Mouse (Mus musculus) urinary bladder, postnatal 14 days (tissue): Measurements from ENCODE around the gene Srsf9.

Experiments used
- DNase-seq: peaks from one replicate; pipeline ENCODE4 v3.0.0; 2021; ENCODE audit warnings: low spot score

The Srsf9 gene

DNA sequence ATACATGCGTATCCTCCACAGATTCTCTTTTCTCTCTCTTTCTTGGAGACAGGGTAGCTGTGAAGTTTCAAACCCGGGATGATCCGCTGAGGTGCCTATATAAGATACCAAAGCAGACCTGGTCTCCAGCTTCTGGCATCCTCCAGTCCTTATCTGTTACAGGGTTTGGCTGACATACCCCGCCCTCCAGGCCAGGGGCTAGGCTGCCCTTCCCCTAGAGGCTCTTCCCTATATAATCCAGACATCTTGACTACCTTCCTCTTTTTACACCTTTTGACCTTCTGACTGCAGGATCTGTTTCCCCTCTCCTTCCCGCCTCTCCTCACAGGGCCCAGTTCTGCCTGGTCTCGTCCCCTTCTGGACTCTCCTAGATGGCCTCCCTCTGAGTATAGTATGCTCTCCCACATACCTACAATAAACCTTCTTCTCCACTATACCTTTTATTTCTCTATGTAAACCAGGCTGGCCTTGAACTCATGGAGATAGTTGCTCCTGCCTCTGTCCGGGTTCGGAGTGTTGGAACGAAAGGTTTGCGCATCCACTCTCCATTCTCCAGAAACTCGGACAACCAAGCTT, 633 bp upstream of the Srsf9 start:
- no peak for DNase-seq

DNA sequence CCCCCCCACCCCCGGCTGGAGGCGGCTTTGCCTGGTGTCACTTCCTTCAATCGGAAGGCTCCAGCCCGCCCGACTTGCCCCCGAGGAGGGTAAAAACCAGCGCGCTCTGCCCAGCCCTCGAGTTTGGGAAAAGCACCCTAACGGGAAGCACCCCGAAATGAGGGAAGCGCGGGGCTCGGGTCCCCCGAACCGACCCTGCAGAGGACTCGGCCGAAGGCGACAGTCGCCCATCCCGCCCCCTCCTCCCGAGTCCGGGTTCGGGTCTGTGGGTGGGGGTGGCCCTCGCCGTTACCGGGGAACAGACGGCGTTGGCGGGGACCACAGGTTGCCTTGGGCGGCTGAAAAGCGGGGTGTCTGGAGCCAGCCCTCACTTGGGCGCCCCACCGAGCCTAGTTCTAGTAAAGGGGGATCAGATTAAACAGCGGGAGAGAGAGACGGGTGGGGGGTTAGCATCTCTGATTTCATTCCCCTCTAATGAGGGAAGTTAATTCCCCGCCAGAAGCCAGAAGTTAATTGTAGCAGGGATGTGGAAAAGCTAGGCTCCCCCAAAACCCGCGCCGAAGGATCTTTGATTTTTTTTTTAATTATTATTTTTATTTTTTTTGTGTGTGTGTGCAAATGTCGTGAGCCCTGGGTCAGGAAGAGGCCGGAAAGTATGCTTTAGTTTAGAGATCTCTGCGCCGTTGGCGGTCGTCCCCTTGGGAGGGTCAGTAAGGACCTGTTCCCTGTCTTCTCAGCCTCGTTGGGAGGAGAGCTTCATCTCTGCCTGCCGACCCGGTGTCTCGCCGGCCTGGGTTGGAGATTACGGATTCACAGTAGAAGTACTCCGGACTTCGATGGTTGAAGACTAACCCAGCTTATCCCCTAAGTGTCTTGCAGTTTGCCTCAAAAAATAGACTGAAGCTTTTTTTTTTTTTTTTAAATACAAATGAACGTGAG, 902 bp downstream of the Srsf9 start:
- DNase-seq, result no peak

DNA sequence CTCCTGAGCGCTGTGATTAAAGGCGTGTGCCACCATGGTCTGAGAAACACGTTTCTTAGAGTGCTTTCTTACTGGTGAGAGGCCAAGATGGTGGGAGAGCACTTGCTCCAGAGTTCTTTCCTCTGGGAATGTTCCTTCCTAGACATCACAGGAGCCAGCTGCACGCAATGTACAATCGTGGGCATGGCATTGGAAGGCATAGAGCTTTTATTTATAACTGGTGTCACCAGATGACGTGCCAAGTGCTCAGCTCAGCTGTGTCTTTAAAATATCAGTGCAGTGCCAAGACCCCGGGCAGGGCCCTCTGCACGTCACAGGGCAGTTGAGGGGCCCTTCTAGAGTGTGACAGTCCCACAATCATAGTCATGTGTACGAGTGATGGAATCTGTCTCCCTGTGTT, 4.0 kb downstream of the Srsf9 start:
- DNase-seq, result no peak

DNA sequence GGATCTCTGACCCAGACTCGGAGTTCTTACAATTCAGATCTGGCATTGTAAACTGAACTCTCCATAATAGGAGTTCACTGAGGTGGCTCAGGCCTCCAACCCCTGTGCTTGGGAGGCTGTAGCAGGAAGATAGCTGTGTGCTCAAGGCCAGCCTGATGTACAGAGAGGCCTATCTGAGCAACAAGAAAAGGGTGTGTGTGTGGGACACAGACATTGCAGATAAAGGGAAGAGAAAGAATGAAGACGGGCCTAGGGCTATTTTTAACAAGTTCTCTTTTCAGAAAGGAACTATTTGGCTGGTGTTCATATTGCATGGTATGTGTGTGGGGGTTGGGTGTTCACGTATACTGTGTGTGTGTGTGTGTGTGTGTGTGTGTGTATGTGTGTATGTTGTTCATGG, 6.6 kb downstream of the Srsf9 start:
- no peak for DNase-seq

DNA sequence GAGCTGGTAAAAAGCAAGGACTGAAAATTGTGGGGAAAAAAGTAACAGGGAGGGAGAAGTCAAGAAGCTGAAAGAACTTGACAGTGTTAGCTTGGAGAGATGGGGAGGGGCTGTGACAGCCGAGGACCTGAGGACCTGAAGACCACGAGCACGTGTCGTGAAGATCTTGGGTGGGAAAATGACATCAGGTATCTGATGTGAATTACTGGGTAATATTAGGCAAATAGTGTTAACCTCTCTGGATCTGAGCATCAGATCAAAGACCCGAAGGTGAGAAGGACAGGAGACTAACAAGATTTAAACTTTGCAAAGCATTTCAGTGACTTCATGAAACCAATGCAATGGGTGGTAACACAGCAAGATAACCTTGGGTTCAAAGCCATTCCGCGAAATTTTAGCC, 13.0 kb downstream of the Srsf9 start:
- no peak for DNase-seq

DNA sequence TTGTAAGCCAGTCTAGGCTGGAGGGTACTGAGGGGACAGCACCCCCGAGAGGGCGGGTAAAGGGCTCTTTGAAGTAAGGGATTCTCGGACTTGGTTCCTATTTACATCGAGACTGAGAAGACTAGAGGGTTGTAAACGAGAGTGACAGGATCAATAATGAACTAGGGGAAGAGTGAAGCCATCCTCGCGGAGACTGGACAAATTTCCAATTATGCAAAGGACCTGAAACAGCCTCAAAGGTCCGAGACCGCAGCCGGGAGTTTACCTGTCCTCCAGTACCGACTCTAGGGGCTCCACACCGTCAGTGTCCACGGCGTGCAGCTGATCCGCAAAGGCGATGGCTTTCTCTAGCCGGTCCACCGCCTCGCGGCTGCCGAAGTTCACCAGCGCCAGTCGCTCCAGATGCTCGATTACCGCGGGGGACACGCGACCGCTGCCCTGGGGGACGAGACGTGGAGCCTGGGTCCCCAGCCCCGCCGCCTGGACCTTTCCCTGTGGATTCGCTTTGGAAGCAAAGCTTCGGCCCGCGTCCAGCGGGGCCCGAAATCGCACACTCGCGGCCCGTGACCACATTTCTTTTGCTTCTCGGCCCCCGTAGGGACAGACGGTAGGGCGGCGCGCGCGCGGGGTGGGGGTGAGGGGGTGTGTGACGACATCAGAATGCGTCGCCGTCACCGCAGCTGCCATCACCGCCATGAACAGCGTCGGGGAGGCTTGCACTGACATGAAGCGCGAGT, 13.8 kb downstream of the Srsf9 start, which contains the start of the genes Gatc and Triap1:
Gatc (minus strand) TSS at position 602 of the 737 bp plus-strand sequence.
Triap1 (plus strand) TSS at position 649 of the 737 bp plus-strand sequence.
- DNase-seq, result peak; percentile 89

DNA sequence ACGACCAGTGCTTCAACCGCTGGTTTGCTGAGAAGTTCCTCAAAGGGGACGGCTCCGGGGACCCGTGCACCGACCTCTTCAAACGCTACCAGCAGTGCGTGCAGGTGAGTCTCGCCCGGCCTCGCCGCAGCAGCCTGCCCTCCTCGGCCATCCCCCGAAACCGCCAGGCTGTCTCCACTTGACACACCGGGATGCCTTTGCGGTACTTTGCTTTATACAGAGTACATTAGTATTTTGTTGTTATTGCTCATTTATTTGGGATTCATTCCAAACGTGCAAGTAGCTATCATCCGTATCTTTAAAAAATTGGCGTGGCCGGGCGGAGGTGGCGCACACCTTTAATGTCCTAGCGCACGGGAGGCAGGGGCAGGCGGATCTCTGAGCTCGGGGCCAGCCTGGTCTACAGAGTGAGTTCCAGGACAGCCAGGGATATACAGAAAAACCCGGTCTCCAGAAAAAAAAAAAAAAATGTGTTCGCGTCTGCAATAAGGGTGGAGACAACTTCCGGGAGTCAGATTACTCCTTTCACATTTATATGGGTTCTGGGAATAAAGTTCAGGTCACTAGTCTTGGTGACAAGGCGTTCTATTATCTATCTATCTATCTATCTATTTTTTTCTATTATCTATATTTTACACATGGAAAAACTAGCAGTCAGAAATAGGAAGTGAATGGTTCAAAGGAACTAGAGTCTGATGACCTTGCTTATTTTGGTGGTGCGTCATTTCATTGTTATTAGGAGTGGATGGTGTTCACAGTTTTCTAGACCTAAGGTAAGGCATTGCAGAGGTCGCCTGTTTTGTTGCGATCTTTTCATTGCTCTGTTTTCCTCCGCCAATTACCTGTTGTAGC, 14.6 kb downstream of the Srsf9 start:
- DNase-seq, result no peak

DNA sequence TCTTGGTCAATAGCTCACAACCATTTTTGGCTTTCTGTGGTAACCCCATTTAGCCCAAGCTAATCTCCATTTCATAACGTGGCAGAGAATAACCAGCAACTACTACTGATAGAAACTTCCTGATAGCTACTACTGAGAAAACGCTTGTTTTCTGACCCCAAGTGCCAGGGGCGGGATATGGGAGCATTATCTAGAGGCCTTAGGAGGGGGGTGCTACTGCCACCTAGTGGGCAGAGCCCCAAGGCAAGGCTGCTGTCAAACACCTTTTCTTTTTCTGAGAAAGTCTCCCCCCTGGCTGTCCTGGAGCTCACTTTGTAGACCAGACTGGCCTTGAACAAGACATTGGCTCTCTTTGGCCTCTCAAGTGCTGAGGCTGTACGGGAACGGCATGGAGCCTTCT, 20.6 kb downstream of the Srsf9 start:
- DNase-seq, result peak; percentile 85

DNA sequence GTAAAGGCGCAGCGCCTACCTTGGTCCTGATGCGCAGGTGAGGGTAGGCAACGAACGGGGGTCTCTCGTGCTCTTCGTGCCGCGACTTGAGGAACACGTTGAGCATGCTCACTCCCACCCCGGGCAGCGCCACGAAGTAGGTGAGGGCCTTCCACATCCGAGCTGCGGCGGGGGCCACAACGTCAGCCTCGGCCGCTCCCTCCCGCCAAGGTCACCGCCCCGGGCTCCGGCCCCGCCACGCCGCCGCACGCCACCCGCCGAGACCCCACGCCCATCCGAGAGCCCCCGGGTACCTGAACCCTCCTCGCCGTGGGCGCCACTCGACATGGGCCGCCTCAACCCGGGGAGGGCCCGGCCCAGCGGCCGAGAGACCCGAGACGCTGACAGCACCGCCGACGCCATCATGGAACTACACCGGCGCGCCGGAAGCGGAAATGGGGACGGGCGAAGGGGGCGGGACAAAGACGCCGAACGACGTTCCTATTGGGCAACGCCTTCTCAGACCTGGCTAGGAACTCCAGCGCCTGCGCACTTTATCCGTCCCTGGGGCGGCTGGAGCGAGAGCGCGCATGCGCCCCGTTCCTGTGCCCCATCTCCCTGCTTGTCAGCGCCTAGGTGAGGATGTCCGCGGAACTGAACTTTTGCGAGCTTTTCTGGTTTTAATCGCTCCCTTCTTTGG, 21.7 kb downstream of the Srsf9 start, which contains the start of gene Cox6a1:
Cox6a1 (minus strand) TSS at position 436 of the 679 bp plus-strand sequence.
- peak; percentile 98 for DNase-seq

DNA sequence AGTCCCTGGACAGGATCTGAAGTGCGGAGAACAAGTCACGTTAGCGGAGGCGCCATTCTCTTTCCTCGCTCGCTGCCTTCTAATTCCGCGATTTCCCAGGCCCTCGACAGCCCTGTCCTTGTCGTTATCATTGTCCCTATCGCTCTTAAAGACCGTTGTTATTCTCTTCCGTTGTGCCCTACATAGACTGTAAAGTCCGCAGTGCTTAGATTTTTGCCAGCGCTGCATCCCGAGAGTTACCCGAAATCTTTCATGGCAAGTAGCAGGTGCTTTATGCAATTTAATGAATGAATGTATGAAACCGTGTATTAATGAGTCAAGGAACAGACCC, 22.2 kb downstream of the Srsf9 start:
- no peak for DNase-seq

DNA sequence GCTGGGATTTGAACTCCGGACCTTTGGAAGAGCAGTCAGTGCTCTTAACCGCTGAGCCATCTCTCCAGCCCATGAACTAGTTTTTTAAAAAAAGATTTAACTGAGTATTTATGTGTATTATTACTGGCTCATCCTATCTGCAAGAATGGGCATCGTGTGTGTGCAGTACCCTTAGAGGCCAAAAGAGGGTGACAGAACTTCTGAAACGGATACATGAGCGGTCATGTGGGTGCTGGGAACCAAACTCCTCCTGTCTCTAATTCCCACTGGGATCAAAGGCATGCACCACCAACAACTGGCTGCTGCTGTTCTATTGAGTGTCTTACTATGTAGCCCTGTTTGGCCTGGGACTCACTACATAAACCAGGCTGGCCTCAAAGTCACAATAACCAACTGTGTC, 24.4 kb downstream of the Srsf9 start:
- no peak for DNase-seq

DNA sequence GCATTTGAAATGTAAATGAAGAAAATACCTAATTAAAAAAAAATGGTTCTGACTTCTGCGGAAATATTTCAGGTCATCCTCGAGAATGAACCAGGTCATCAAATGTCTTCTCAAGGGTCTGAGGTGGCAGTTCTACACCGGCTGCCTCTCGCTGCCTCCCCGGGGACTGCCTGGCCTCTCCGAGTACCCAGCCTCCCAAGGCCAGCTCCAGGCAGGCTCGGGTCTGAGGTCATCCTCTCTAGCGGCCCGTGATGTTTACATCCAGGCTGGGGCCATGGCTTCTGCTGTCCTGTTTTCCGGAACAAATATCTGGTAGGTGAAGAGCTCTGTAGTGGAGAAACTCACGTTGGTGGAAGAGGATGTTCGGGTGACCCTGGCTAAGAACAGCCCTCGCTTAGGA, 28.1 kb downstream of the Srsf9 start:
- no peak for DNase-seq

DNA sequence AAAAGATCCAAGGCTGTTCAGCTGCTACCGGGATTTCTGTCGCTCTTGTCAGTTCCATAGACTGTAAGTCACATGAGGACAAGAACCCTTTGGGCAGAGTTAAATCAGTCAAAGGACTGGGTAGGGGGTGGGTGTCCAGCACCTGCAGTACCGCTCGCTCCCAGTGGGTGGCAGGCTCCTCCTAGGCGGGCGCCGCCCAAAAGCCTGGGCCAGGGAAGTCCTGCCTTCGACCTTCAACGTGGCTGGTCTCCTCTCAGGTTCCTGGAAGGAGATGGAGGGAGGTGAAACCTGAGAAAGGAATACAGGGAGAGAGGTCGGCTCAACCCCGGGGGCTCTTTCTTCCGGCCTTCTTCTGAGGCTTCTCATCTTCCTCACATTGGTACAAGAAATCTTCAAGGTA, 31.9 kb downstream of the Srsf9 start:
- peak; percentile 86 for DNase-seq

DNA sequence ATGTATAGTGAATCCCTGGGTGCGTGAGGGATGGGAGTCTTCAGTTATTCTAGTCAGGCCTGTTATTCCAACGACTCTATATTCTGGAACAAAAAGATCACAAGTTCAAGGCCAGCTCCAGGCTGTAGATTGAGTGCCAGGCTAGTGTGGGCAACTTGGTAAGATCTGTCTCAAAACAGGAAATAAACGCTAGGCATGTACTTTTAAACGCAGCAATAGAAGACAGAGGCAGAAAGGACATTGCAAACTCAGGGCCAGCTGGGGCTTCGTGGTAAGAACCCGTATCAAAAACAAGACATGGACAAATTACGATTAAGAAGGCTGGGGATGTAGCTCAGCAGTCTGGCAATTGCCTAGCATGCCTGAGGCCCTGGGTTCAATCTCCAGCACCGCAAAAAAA, 32.5 kb downstream of the Srsf9 start:
- no peak for DNase-seq

DNA sequence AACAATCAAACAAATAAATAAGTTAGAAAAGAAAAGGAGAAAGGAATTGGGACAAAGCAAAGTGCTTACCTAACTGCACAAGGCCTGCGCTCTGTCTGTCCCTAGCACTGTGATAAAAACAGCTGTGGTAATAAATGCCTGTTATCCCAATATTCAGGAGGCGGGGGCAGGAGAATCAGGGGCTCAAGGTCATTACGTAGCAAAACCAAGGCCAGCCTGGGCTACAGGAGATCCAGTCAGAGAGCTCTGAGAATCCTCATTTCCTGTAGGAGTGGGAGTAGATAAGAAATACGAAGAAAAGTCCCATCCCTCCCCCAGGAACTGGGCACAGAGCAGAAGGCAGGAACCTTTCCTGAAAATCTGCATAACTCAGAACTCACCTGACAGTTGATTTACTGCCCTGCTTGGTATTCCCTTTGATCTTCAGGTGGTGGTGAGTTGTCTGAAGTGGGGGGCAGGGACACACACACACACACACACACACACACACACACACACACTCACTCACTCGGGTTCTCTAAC, 32.9 kb downstream of the Srsf9 start:
- no peak for DNase-seq

DNA sequence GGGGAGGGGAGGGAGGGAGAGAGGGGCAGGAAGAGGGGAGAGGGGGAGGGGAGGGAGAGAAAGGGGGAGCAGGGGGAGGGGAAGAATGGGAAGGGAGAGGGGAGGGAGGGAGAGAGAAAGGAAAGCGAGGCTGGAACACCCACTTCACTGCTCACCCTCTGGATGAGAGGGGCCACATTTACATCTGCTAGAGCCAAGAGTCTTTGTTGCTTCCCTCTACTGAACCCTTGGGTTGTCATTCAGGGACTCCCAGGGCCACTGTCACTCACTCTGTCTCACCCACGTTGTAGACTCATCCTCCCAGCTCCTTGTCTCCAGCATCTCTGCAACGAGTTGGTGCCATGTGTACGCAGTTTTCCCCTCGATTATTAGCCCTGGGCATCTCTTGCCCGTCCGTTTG, 35.2 kb downstream of the Srsf9 start:
- no peak for DNase-seq

DNA sequence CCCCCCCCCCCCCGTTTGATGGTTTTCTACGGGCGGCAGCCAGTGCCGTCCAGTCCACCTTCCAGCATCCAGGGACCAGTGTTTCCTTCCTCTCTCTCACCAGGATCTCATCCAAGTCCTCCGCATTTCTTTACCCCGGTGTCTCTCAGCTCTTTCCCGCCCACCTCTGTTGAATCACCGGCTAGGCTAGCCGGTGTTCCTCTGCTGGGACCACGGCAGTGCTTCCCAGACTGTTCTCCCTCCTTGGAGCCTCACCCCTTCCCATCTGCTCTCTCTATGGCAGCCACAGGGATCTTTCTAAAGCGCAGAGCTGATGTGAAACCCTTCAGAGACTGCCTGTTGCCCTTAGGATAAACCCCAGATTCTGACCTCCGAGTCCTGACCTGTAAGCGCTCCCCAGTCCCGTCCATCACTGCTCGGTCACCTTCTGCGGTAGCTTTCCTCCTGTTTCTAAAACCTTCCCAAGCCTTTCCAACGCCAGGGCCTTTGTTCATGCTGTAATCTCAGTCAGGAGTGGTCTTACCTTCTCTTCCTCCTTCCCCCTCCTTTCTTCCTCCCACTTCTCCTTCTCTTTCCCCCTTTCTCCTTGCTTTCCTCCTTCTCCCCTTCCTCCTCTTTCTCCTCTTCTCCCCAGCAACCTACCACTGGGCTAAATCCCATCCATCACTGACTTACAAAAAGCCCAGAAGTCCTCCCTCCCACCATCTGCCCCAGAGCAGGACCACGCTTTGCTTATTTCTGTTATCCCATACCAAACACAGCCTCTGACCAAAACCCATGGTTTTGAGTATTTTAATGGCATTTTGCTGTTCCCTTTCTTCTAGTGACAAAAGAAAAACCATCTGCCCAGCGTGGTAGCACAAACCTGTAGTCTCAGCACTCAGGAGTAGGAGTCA, 36.1 kb downstream of the Srsf9 start:
- DNase-seq, result no peak

DNA sequence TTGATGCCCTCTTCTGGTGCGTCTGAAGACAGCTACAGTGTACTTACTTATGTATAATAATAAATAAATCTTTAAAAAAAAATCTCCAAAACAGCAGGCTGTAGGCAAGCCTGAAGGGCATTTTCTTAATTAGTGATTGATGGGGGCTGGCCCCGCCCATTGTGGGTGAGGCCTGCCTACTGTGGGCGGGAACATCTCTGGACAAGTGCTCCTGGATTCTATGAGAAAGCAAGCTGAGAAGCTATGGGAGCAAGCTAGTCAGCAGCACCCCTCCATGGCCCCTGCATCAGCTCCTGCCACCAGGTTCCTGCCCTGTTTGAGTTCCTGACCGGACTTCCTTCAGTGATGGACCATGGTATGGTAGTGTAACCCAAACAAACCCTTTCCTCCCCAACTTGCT, 37.8 kb downstream of the Srsf9 start:
- DNase-seq, result no peak

DNA sequence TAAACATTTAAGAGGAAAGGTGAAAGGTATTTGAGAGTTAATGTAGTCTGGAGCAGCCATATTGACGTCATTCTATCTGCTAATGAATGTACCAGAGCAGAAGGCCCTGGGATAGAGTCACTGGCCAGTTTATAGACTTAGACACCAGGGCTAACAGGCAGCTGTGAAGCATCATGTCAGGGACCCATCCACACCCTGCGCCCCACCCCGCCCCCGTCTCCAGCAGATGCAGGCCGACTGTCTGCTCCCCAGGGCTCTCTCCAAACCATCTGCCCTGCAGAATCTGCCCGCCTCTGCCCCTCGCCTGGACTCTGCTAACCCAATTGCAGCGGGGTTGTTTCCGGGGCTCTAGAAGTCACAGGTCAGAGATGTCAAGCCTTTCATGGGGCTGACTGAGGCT, 44.8 kb downstream of the Srsf9 start:
- DNase-seq, result peak; percentile 38
